Mouse (Mus musculus) kidney, adult 2 months (tissue): ENCODE results near the gene Rnf216. TPM values are rescaled to one million over a fixed set of nuclear protein-coding genes. Genes with fewer than 3 reads are reported as not detected.

ENCODE experiments used
- DNase-seq: peaks from one replicate; pipeline ENCODE4 v3.0.0; 2021
- H3K27ac ChIP-seq: fragments of 200-500 bp; 2 replicates; pipeline ENCODE4 v1.5.1; 2012; ENCODE audit warnings: low read depth, low read length, control low read depth, inconsistent platforms; ENCODE audit not compliant: insufficient read depth
- H3K27me3 ChIP-seq: fragments of 200-500 bp; replicated peaks from 2 replicates; pipeline ENCODE4 v1.6.1; 2012; ENCODE audit warnings: mild to moderate bottlenecking, moderate library complexity, low read length, inconsistent platforms; ENCODE audit not compliant: control insufficient read depth, insufficient read depth
- H3K36me3 ChIP-seq: fragments of 200-500 bp; 2 replicates; pipeline ENCODE4 v1.6.1; 2012; ENCODE audit warnings: mild to moderate bottlenecking, moderate library complexity, low read length, inconsistent platforms; ENCODE audit not compliant: control insufficient read depth, insufficient read depth
- H3K4me1 ChIP-seq: fragments of 200-500 bp; 2 replicates; pipeline ENCODE4 v1.6.1; 2011; ENCODE audit warnings: low read length; ENCODE audit not compliant: control insufficient read depth, insufficient read depth
- H3K4me3 ChIP-seq: fragments of 200-500 bp; 2 replicates; pipeline ENCODE4 v1.5.1; 2011; ENCODE audit warnings: mild to moderate bottlenecking, low read depth, low read length, control low read depth; ENCODE audit not compliant: insufficient read depth
- CTCF ChIP-seq: fragments of 200-500 bp; conservative IDR thresholded peaks from 2 replicates; pipeline ENCODE4 v1.5.1; 2011; ENCODE audit warnings: low read depth, mild to moderate bottlenecking, control low read depth, low read length, moderate library complexity, mixed read lengths; ENCODE audit not compliant: insufficient read depth, insufficient read length
- POLR2A ChIP-seq: fragments of 200-500 bp; IDR thresholded peaks from one replicate; pipeline ENCODE4 v1.6.1; 2011; ENCODE audit warnings: low read depth, low read length, control low read depth
- WGBS: fragments of 180-500 bp; shearing (Covaris S2); methylation state at CpG from one replicate; pipeline ENCODE4 v1.1.7; 2018; 5-methylcytosine and 5-hydroxymethylcytosine counted together
- polyA plus RNA-seq: library from polyadenylated mRNA; depleted of rRNA; stranded (reverse); fragments of >200 nt; gene quantifications from 2 replicates; pipeline ENCODE4 v1.2.3, GENCODE M21; 2012

The Rnf216 gene
- polyA plus RNA-seq, 1 experiment: 22.7 TPM

GRCm38 (mm10) chr5:143126089-143126488 lies 13.3 kb upstream of the Rnf216 start:
- no peak for DNase-seq
- H3K27ac ChIP-seq: no peak overlapping the region
- no peaks in the 10 kb centered on the region for H3K36me3 ChIP-seq
- H3K4me1 ChIP-seq: no peaks in the 10 kb centered on the region
- H3K27me3 ChIP-seq: no peaks in the 10 kb centered on the region
- TF ChIP-seq CTCF (no peak), POLR2A (no peak)
- WGBS: 91% methylated on average over 9 of the region's 9 CpGs
- H3K4me3 ChIP-seq: no peak overlapping the region

GRCm38 (mm10) chr5:143125601-143126000 lies 12.8 kb upstream of the Rnf216 start:
- no peak for DNase-seq
- WGBS: 76% methylated on average over 7 of the region's 7 CpGs
- no peaks in the 10 kb centered on the region for H3K27me3 ChIP-seq
- H3K27ac ChIP-seq: no peak overlapping the region
- TF ChIP-seq CTCF (no peak), POLR2A (no peak)
- H3K4me3 ChIP-seq: no peak overlapping the region
- no peaks in the 10 kb centered on the region for H3K36me3 ChIP-seq
- H3K4me1 ChIP-seq: no peaks in the 10 kb centered on the region

DNA sequence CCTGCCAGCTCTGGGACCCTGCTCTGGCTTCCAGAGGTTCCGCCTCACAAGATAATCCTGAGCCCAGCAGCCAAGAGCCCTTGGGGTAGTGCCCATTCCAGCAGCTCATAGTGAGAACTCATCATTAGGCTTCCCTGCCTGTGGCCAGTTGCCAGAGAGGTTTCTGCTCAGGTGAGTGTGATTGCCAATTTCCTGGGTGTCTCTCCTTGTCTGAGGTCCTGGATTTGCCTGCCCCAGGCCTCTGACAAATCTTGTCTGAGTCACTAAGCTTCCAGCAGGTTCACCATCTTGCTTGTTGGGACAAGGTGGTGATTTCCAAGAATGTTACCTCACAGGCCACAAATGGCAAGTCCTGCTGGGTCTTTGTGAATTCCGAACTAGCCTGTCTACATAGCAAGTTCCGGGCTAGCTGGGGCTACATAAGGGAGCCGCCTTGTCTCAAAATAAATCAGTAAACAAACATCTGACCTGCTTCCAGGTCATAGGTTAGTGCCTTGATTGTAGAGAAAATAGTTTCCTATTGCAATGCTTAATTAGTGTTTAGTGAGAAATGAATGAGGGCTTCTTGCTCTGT lies 12.1 kb upstream of the Rnf216 start:
- H3K4me3 ChIP-seq: no peak overlapping the region
- TF ChIP-seq POLR2A: no peak
- no peak for TF ChIP-seq CTCF
- WGBS: 78% methylated on average over 4 of the region's 4 CpGs
- H3K4me1 ChIP-seq: no peaks in the 10 kb centered on the region
- H3K27ac ChIP-seq: no peak overlapping the region
- DNase-seq: no peak
- H3K27me3 ChIP-seq: no peaks in the 10 kb centered on the region
- no peaks in the 10 kb centered on the region for H3K36me3 ChIP-seq

DNA sequence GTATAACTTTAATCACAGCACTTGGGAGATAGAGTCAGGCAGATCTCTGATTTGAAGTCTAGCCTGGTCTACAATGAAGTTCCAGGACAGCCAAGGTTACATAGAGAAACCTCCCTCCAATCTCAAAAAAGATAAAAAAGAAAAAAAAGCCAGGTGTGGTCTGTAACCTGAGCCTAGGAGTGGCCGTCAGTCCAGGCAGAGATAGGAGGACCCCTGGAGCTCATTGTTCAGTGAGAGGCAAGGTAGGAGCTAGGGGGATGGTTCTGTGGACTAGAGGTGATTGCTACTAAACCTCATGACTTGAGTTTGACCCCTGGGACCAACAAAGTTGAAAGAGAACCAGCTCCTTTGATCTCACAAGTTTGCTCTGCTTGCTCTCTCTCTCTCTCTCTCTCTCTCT lies 9.9 kb upstream of the Rnf216 start:
- H3K27ac ChIP-seq: no peak overlapping the region
- no peaks in the 10 kb centered on the region for H3K27me3 ChIP-seq
- H3K4me3 ChIP-seq: no peak overlapping the region
- no peaks in the 10 kb centered on the region for H3K4me1 ChIP-seq
- 38% methylated on average over 1 of the region's 1 CpGs for WGBS
- TF ChIP-seq POLR2A (no peak), CTCF (no peak)
- no peak for DNase-seq
- H3K36me3 ChIP-seq: no peaks in the 10 kb centered on the region

DNA sequence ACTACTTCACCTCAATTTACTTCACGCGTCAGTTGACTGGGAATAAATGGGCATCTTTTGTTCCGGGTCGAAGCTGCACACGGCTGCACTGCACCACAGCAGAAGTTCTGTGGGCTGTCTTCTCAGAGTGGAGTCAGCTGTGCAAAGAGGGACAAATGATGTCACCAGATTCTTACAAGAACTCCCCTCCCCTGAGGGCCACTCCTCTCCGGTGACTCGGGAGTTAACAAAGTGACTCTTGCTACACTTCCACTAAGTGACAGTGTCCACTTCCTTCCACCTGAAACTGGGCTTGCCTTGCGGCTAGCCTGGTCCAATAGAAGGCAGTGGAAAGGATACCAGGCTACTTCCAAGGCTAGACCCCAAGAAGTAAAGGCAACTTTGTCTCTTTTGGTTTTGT lies 9.3 kb upstream of the Rnf216 start:
- no peaks in the 10 kb centered on the region for H3K36me3 ChIP-seq
- H3K27ac ChIP-seq: no peak overlapping the region
- no peak for TF ChIP-seq CTCF
- no peak for TF ChIP-seq POLR2A
- WGBS: 66% methylated on average over 8 of the region's 8 CpGs
- no peak overlapping the region for H3K4me3 ChIP-seq
- H3K4me1 ChIP-seq: no peaks in the 10 kb centered on the region
- no peaks in the 10 kb centered on the region for H3K27me3 ChIP-seq
- DNase-seq: no peak

DNA sequence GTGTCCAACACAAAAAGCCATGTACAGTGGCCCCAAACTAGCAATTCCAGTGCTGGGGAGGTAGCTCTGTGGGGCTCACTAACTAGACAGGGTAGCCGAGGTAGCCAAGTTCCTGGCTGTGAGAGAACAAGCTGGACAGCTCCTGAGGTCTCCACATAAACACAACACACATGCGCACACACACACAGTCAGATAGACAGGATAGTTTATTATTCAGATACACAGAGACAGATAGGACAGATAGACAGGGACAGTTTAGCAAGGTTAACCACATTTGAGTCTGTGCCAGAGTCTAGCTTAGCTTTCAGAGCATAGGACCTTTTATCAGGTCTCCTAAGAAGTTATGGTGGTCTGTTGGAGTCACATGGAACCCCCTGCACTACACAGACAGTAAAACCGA lies 6.0 kb downstream of the Rnf216 start:
- DNase-seq: no peak
- Histone ChIP-seq H3K4me3 (no peak overlapping the region), H3K27ac (no peak overlapping the region), H3K36me3 (no peaks in the 10 kb centered on the region; the same call in 1 of the 2 replicates), H3K4me1 (peaks cover 7% of the 10 kb centered on the region; the same call in 1 of the 2 replicates), H3K27me3 (no peaks in the 10 kb centered on the region)
- WGBS: 85% methylated on average over 3 of the region's 3 CpGs
- no peak for TF ChIP-seq POLR2A
- no peak for TF ChIP-seq CTCF

DNA sequence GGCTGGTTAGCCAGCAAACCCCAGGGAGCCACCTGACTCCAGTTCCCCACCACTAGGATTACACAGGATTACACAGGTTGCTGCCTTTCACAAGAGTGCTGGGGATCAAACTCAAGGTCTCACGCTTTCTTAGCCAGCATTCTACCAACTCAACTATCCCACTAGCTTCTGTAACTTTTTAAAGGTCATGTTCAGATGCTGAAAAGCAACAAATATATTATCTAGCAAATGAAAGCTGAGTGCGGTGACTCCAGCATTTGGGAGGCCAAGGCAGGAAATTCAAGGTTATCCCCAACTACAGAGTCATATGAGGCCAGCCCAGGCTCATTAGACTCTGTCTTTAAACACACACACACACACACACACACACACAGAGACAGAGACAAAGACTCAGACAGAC lies 9.6 kb downstream of the Rnf216 start:
- Histone ChIP-seq H3K4me3 (no peak overlapping the region), H3K27me3 (no peaks in the 10 kb centered on the region), H3K36me3 (no peaks in the 10 kb centered on the region), H3K4me1 (peaks cover 3% of the 10 kb centered on the region; the same call in 1 of the 2 replicates), H3K27ac (no peak overlapping the region)
- no peak for TF ChIP-seq CTCF
- TF ChIP-seq POLR2A: no peak
- DNase-seq: no peak
- 84% methylated on average over 2 of the region's 2 CpGs for WGBS

GRCm38 (mm10) chr5:143101626-143102025 lies 11.2 kb downstream of the Rnf216 start:
- H3K4me3 ChIP-seq: no peak overlapping the region
- H3K27me3 ChIP-seq: no peaks in the 10 kb centered on the region
- peaks cover under 1% of the 10 kb centered on the region; the same call in 1 of the 2 replicates for H3K4me1 ChIP-seq
- WGBS: 86% methylated on average over 1 of the region's 1 CpGs
- H3K36me3 ChIP-seq: no peaks in the 10 kb centered on the region
- no peak for DNase-seq
- H3K27ac ChIP-seq: no peak overlapping the region
- TF ChIP-seq POLR2A: no peak
- TF ChIP-seq CTCF: no peak
